Mouse (Mus musculus): Measurements from ENCODE around the gene Il6st. TPM values are rescaled to one million over a fixed set of nuclear protein-coding genes. Genes with fewer than 3 reads are reported as not detected.

Il6st gene
- polyA plus RNA-seq, 1 experiment from 2014 or later: 21.5 TPM

DNA sequence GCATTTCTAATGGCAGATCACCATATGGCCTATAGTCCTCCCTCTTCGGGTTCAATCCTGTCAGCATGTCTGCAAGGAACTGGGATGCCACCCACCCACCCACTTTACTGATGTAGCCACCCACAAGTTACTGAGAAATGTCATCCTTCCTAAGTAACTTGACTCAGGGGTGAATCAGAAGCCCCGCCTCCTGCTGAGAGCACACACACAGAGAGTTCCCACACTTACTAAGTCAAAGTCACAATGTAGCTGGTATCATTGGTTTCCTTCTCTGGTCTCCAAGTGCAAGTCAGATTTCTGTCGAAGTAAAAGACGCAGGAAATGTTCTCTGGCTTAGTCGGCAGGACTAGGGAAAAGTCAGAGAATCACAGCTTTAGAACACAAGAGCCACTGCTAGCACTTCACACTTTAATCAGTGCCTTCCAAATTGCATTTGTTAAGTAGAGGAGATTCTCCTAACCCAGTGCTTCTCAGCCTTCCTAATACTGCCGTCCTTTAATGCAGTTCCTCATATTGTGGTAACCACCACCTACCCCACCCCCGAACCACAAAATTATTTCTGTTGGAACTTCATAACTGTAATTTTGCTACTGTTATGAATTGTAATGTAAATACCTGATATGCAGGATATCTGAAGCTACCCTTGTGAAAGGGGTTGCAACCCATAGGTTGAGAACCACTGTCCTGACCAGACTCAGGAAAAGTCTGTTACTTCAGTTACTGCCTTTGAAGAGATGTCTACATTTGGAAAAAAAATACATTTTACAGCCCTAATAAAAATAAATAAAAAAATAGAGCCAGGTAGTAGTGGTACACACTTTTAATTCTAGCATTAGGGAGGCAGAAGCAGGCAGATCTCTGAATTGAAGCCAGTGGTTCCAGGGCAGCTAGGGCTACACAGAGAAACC lies 88.0 kb downstream of the Il6st start:
- no peak overlapping the region for H3K4me2 ChIP-seq (ENCODE audit: low read length)
- no peak overlapping the region for H3K4me3 ChIP-seq (ENCODE audit: low read length)
- no peak for ATAC-seq
- no peak overlapping the region for H3K27ac ChIP-seq (ENCODE audit: low read depth, low read length)
- no peak overlapping the region for H3K9ac ChIP-seq (ENCODE audit: low read depth, low read length)
- H3K4me1 ChIP-seq (ENCODE audit: control insufficient read depth, insufficient read depth, low read depth, low read length): no peaks in the 10 kb centered on the region
- no peaks in the 10 kb centered on the region for H3K9me3 ChIP-seq (ENCODE audit: control insufficient read depth, low read length)
- H3K36me3 ChIP-seq (ENCODE audit: control insufficient read depth, insufficient read depth, low read length): no peaks in the 10 kb centered on the region
- no peaks in the 10 kb centered on the region for H3K27me3 ChIP-seq (replicated peaks; ENCODE audit: control insufficient read depth, insufficient read depth, low read length)
- 86% methylated on average over 7 of the region's 7 CpGs for WGBS

DNA sequence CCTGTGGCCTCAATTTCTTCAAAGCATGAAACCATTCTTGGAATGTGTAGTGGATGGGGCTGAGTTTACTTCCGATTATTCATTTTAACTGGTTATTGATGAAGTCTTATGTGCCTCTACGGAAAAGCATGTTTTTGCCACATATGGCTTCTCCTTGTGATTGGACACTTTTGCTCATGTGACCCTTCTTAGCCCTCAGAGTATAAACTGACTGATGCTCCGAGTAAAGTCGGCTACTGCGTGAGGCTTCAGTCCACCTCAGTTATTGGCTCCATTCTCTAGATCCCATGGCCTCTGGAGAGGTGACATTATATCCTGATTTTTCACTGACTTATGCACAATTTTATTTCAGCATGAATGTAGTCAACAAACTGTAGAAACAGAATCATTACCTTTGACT lies 89.4 kb downstream of the Il6st start:
- ATAC-seq: no peak
- Histone ChIP-seq H3K4me2 (ENCODE audit: low read length) (no peak overlapping the region), H3K27me3 (replicated peaks; ENCODE audit: control insufficient read depth, insufficient read depth, low read length) (no peaks in the 10 kb centered on the region), H3K4me1 (ENCODE audit: control insufficient read depth, insufficient read depth, low read depth, low read length) (no peaks in the 10 kb centered on the region), H3K9me3 (ENCODE audit: control insufficient read depth, low read length) (no peaks in the 10 kb centered on the region), H3K36me3 (ENCODE audit: control insufficient read depth, insufficient read depth, low read length) (no peaks in the 10 kb centered on the region), H3K9ac (ENCODE audit: low read depth, low read length) (no peak overlapping the region), H3K27ac (ENCODE audit: low read depth, low read length) (no peak overlapping the region), H3K4me3 (ENCODE audit: low read length) (no peak overlapping the region)
- WGBS: 92% methylated on average over 5 of the region's 5 CpGs

DNA sequence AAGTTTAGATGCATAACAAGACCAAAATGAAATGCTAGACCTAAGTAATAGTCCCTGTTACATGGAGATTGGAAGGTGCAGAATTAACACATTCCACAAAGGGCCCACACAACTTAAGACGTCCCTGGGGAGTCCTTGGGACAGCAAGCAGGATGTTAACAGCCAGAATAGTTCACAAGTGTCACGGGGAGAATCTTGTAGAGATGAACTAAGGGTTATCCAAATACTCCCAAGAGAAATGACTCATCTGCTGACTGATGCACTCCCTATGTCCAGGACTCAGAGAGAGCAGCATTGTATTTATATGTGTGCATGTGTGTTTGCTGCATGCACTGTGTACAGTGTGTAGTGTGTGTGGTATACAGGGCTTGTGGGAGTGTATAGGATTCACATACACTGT lies 92.6 kb downstream of the Il6st start:
- Histone ChIP-seq H3K4me1 (ENCODE audit: control insufficient read depth, insufficient read depth, low read depth, low read length) (no peaks in the 10 kb centered on the region), H3K9ac (ENCODE audit: low read depth, low read length) (no peak overlapping the region), H3K36me3 (ENCODE audit: control insufficient read depth, insufficient read depth, low read length) (no peaks in the 10 kb centered on the region), H3K27me3 (replicated peaks; ENCODE audit: control insufficient read depth, insufficient read depth, low read length) (no peaks in the 10 kb centered on the region), H3K9me3 (ENCODE audit: control insufficient read depth, low read length) (no peaks in the 10 kb centered on the region), H3K27ac (ENCODE audit: low read depth, low read length) (no peak overlapping the region), H3K4me2 (ENCODE audit: low read length) (no peak overlapping the region), H3K4me3 (ENCODE audit: low read length) (no peak overlapping the region)
- no peak for ATAC-seq
- 63% methylated on average over 2 of the region's 2 CpGs for WGBS

Other genes starting within 250 kb of the Il6st start
- gene Ankrd55, start 175.6 kb upstream of the Il6st start, polyA plus RNA-seq (2015; fragmentation: Nextera tagmentation; extraction: Ambion mirVana): 9.9 and 12.6 TPM in 2 replicates
- 0.16 TPM in 1 of 2 replicates, not detected in the other for gene Il31ra, start 130.3 kb downstream of the Il6st start, polyA plus RNA-seq (2015; fragmentation: Nextera tagmentation; extraction: Ambion mirVana)
- 0.84 and 1.4 TPM in 2 replicates for gene Ddx4, start 188.4 kb downstream of the Il6st start, polyA plus RNA-seq (2015; fragmentation: Nextera tagmentation; extraction: Ambion mirVana)
- 22.6 and 24.4 TPM in 2 replicates for gene Slc38a9, start 196.7 kb downstream of the Il6st start, polyA plus RNA-seq (2015; fragmentation: Nextera tagmentation; extraction: Ambion mirVana)

All from hindbrain, embryonic 16.5 days (tissue).